Mouse (Mus musculus): ENCODE data around the gene Mcts1.
A peak's percentile ranks its signal among the peaks of the same experiment; 100 is the strongest.

Mcts1 gene

GRCm38 (mm10) chrX:38600177-38600994 lies at the start of gene Mcts1:
Gene Mcts1, plus strand, starts transcription at chrX:38600578.
- peak; percentile 57 for DNase-seq (ENCODE audit: low spot score)

- DNase-seq (ENCODE audit: low spot score), result no peak
These were observed 47.1 kb upstream of the Mcts1 start for GRCm38 (mm10) chrX:38553255-38553654.

DNA sequence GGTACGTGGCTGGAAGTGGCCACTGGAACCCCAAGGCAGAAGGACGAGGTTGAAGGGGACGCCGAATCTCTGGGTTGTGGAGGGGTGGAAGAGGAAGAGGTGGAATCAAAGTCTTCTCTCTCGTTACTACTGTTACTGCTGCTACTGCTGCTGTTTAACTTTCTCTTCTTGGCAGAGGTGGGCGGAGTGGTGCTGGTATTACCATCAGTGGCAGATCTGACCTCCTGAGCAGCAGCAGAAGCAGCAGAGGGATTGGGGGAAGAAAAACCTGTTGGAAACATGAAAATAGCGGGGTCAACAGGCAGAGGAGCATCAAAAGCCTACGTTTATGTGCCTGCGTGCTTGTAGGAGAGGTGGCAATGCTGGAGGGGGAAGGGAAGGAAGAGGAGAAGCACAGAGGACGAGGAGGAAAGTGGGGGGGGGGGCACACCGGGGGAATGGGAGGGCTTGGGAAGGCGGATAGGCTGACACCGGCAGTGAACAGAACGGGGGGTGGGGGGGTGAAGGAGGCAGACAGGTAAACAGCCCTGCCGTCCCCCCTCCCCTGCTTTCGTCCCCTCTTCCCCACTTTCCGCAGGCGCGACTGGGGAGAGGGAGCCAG lies 36.3 kb upstream of the Mcts1 start:
- DNase-seq (ENCODE audit: low spot score), result peak; percentile 7

GRCm38 (mm10) chrX:38564542-38565175 lies 35.7 kb upstream of the Mcts1 start:
- DNase-seq (ENCODE audit: low spot score), result peak; percentile 87

DNA sequence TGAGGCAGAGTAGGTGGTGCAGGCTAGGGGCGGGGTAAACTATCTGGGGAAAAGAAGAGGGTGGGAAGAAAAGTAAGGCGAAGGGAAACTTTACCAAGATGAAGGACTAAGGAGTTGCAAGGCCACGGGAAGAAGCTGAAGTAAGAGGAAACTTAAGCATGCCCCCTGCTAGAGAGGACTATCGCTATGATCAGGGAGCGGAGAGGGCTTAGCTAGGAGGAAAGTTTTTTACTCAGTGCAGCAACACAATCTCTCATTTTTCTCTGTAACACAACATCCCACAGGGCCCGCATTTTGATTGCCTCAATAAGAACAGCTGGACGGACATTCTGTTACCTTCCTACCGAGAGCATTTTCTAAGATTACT lies 35.2 kb upstream of the Mcts1 start:
- no peak for DNase-seq (ENCODE audit: low spot score)

GRCm38 (mm10) chrX:38566521-38567205 lies 33.7 kb upstream of the Mcts1 start:
- DNase-seq (ENCODE audit: low spot score), result no peak

DNA sequence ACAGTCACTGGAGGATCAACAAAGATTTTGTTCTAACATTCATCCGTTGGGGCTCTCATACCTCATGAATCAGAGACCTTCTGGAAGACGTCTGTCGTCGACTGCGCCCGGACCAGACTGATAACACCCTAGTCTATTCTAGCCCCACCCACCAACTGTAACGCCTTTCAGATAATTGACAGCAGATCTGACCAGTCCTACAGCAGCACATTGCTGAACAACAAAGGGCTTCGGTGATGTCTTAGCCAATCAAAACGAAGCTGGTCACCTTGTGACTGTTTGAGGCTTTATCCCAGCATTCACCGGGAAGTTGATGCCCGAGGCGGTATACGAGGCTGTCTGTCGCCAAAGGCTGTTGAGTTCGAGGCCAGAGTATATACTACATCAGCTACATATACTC lies 24.3 kb upstream of the Mcts1 start, which contains the start of gene Cul4b:
Cul4b (minus strand) TSS at position 119 of the 400 bp plus-strand sequence.
- no peak for DNase-seq (ENCODE audit: low spot score)

GRCm38 (mm10) chrX:38581140-38581539 lies 19.2 kb upstream of the Mcts1 start:
- no peak for DNase-seq (ENCODE audit: low spot score)

DNA sequence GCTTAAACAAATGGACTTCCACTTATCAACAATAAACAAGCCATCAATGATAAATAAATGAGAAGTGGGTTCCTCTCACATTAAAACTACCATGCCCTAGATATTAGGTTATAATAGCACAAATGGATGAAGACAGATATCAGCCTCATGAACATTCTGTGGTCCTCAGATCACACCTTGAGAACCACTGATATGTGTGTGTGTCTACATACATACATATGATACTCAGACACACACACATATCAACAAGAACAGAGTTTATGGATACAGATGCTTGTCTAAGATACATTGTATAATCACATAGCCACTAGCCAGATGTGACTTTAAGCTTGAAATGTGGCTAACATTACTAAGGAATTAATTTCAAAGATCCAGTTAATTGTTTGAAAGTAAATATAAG lies 17.1 kb upstream of the Mcts1 start:
- no peak for DNase-seq (ENCODE audit: low spot score)

DNA sequence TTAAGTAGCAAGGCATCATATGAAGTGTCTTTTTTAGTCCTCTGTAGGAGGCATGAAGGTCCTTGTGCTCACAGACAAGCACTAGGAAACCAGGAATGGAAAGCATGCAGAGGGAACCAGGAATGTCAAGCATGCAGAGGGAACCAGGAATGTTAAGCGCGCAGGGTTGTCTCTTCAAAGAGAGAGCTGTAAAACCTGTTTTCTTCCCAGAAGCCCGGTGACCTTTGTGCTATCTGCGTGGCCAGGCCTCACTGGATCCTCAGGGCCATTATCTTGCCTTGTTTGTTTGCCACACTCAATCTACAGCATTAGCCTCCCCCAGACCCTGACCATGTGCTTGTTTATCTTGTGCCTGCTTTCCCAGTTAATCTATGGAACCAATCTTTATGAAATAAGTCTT lies 10.6 kb upstream of the Mcts1 start:
- DNase-seq (ENCODE audit: low spot score), result peak; percentile 5

- DNase-seq (ENCODE audit: low spot score), result no peak
These were observed 8.6 kb upstream of the Mcts1 start for GRCm38 (mm10) chrX:38591749-38592148.

DNA sequence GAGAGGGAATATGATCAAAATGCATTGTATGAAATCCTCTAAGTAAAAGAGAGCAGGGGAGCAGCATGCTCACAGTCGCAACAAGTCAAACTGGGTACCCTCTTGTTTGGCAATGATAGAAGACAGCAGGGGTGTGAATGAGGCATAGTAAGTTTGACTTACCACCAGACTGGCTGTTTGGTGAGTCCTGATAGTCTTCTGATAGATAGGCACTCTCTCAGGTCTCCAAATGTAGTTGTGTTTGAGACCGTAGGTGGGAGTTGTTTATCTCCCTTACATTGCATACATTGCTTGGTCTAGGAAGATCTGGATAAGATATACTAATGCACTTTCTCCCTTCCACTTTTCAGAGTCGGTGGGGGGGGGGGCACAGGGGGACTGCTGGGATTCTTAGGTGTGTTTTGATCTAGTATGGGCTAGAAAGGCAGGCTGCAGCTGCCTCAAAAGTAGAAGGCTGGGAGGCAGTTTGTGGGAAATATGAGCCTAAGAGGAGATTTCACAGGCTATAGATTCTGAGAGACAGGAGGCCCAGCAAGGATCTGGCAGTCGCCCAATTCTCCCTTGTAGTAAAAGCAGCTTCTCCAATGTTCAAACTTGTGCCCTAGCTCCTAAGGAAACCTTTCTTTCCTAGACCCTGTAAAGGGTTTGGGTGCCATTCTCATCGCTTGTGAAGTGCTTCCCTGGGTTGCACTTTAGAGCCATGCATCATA lies 7.0 kb upstream of the Mcts1 start:
- DNase-seq (ENCODE audit: low spot score), result no peak

- DNase-seq (ENCODE audit: low spot score), result peak; percentile 5
These were observed 604 bp downstream of the Mcts1 start for GRCm38 (mm10) chrX:38600995-38601369.

- DNase-seq (ENCODE audit: low spot score), result peak; percentile 87
These were observed 34.6 kb downstream of the Mcts1 start, which contains the start of gene C1galt1c1 for GRCm38 (mm10) chrX:38634801-38635637. Gene C1galt1c1, minus strand, starts transcription at chrX:38635087.

DNA sequence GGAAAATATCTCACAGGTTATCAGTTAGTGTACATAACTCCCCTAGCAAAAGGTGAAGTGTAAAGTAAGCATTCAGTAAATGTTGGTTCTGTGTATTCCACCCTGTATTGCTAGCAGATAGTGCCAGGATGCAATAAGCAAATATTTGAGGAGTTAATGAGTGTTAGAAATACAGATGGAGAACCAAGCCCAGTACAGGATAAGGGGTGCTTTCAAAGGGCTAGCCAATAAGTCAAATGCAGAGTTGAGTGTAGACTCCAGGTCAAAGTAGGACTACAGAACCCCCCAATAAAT lies 35.2 kb downstream of the Mcts1 start:
- no peak for DNase-seq (ENCODE audit: low spot score)

- no peak for DNase-seq (ENCODE audit: low spot score)
These were observed 41.1 kb downstream of the Mcts1 start for GRCm38 (mm10) chrX:38641435-38641834.

DNA sequence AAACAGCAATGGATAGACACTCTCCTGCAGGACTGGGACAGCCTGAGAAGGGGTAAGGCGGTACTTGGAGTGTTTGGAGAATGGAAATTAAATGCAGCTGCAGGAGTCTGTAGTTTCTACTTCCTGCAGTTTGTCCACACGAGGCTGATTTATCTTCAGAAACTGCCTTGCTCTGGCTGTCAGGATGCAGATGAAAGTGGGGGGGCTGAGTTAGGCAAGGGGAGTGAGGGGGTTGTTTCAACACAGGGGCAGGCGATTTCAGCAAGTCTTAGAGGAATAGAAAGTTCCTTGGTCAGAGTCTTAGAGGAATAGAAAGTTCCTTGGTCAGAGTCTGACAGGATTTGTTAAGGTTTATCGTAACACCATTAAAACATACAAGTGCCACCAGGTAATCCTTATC lies 41.8 kb downstream of the Mcts1 start:
- no peak for DNase-seq (ENCODE audit: low spot score)

DNA sequence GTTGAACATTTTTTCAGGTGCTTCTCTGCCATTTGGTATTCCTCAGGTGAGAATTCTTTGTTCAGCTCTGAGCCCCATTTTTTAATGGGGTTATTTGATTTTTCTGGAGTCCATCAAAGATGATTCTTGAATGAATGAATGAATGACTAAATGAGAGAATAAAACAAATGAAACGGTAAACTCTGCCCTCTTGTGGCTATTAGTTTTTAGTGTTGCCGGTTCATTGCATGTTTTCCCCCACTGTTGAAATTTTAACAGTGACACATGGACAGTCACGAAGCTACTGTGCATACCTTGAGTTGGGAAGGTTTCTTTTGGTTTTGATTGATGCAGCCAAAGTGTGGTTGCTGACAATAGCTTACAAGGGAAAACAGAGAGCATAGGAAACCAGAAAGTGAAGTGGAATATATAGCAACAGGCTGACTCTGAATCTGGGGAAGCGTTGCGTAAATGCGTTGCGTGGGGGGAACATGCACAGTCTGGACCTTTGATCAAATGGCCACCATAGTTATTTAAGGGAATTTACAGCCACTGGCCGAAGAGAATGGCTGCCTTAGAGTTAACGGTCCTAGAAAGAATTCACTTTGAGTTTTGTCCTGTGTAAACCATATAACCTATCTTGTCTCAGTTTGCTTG lies 50.1 kb downstream of the Mcts1 start:
- DNase-seq (ENCODE audit: low spot score), result no peak

- no peak for DNase-seq (ENCODE audit: low spot score)
These were observed 50.8 kb downstream of the Mcts1 start for GRCm38 (mm10) chrX:38651167-38651566.

DNA sequence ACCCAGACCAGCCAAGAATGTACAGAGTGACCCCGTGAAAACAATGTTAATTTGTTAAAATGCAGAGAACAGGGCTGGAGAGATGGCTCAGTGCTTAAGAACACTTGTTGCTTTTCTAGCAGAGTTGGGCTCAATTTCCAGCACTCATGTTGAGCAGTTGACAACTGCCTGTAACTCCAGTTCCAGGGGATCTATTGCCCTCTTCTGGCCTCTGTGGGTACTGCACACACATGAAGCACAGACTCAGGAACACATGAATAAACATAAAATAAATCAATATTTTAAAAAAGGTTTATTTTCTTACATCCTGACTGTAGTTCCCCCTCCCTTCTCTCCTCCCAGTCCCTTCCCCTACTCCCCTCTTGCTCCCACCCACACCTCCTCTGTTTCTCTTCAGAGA lies 52.8 kb downstream of the Mcts1 start:
- DNase-seq (ENCODE audit: low spot score), result no peak

DNA sequence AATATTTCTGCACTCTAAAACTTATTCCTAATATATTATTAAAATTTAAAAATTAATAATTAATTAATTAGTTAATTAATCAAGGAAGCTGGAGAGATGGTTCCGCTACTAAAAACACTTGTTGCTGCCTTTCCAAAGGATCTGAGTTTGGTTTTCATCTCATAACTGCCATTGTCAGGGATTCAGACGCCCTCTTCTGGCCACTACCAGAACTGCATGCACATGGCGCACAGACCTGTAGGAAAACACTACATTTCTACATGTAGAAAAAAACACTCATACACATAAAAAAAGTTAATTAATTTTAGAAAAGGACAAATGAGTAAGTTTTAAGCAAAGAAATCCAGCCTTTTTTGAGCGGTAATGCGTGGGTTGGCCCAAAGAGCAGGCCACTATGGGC lies 54.3 kb downstream of the Mcts1 start:
- DNase-seq (ENCODE audit: low spot score), result no peak

Measured in ovary, postnatal 36 days (tissue).